Mouse (Mus musculus): ENCODE data around the gene Atp8b5. TPM values are rescaled to one million over a fixed set of nuclear protein-coding genes. Genes with fewer than 3 reads are reported as not detected.

Gene Atp8b5
- polyA plus RNA-seq, 1 experiment = 0.36 TPM

DNA sequence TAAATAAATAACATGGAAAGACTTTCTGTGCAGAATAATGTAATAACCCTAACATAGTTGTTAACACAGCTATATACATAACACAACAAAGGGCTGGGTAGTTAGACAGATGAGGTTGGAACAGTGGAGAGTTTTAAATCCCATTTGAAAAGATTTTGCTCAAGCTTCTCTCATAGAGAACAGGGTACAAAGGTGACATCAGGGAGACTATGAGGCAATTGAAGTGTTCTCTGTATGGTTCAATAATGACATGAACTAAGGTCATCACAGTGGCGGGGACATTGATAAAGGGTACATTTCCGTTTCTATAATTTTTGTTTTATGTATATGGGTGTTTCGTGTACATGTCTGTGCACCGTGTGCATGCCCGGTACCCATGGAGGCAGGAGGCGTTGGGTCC lies 112.6 kb downstream of the Atp8b5 start:
- TF ChIP-seq CTCF (IDR thresholded peaks at IDR 0.05; ENCODE audit: borderline replicate concordance, control insufficient read depth, extremely low read depth, insufficient read depth, low read length, poor library complexity) (no peak), POLR2A (IDR thresholded peaks at IDR 0.05; ENCODE audit: control insufficient read depth, extremely low read depth, insufficient read depth, low read length, poor library complexity) (no peak)
- Histone ChIP-seq H3K27me3 (ENCODE audit: control insufficient read depth, insufficient read depth, low read length) (no peaks in the 10 kb centered on the region; the same call in 1 of the 2 replicates), H3K4me1 (replicated peaks; ENCODE audit: control insufficient read depth, insufficient read depth, low read length) (peaks cover 5% of the 10 kb centered on the region; the same call in 1 of the 2 replicates), H3K4me3 (ENCODE audit: control insufficient read depth, insufficient read depth, low read length) (no peak overlapping the region), H3K27ac (ENCODE audit: control insufficient read depth, insufficient read depth, low read length) (no peak overlapping the region), H3K36me3 (ENCODE audit: control insufficient read depth, insufficient read depth, low read length) (no peaks in the 10 kb centered on the region)
- DNase-seq = no peak
- 94% methylated on average over 6 of the region's 6 CpGs for WGBS

DNA sequence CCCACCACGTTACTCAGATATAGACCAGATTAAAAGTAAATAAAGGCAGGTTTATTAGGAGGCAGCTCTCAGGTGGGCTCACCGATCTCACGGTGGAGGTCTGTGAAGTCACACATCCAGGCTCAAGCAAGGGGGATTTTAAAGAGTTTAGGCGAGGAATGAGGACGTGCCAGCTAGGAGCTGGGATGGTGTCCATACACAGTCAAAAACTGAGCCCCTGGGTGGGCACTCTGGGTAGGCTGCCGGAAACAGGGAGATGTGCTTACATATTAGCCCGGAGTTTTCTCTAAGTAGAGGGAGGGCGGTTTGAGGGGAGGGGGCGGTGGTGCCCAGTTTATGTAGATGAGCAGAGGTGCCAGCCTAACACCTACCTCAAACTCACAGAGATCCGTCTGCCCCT lies 114.0 kb downstream of the Atp8b5 start:
- peaks cover 5% of the 10 kb centered on the region; the same call in 1 of the 2 replicates for H3K4me1 ChIP-seq (replicated peaks; ENCODE audit: control insufficient read depth, insufficient read depth, low read length)
- no peak for DNase-seq
- WGBS = 64% methylated on average over 10 of the region's 10 CpGs
- no peak overlapping the region for H3K4me3 ChIP-seq (ENCODE audit: control insufficient read depth, insufficient read depth, low read length)
- H3K27ac ChIP-seq (ENCODE audit: control insufficient read depth, insufficient read depth, low read length) = no peak overlapping the region
- no peaks in the 10 kb centered on the region for H3K36me3 ChIP-seq (ENCODE audit: control insufficient read depth, insufficient read depth, low read length)
- TF ChIP-seq CTCF (IDR thresholded peaks at IDR 0.05; ENCODE audit: borderline replicate concordance, control insufficient read depth, extremely low read depth, insufficient read depth, low read length, poor library complexity) (no peak), POLR2A (IDR thresholded peaks at IDR 0.05; ENCODE audit: control insufficient read depth, extremely low read depth, insufficient read depth, low read length, poor library complexity) (no peak)
- no peaks in the 10 kb centered on the region; the same call in 1 of the 2 replicates for H3K27me3 ChIP-seq (ENCODE audit: control insufficient read depth, insufficient read depth, low read length)

DNA sequence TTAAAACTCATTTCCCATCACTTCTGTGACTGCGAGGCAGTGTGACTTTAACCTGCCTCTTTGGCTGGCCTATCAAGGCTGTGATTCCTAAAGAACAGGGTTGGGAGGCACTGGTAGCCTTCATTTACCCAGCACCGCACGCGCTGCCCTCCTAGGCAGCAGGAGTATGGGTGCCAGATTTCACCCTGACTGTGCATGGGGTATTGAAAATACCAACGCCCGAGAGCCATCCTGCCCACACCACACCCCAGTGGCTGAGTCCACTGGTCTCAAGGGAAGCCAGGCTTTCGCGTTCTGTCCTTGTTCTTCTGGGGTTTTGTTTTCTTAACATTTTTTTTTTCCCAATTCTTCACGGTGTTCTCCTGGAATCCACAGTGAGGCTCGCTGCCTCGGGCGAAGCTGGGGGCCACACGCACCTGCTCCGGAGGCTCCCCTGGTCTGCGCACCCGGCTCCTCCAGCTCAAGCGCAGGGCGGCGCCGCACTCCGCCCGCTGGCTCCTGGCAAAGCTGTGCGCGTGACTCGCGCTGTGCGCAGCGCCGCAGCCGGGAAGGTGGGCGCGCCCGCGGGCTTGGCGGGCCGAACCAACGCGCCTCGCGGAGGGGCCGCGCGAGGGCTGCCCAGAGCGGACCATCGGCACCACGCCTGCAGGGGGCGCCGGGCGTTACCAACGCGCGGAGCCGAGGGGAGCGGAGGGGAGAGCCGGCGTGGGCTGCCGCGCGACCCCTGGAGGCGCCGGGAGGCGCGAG lies 114.6 kb downstream of the Atp8b5 start, which contains the start of gene Rusc2:
Rusc2 (plus strand) TSS at position 572 of the 747 bp plus-strand sequence.
- no peaks in the 10 kb centered on the region for H3K36me3 ChIP-seq (ENCODE audit: control insufficient read depth, insufficient read depth, low read length)
- 1% methylated on average over 63 of the region's 63 CpGs for WGBS
- H3K27ac ChIP-seq (ENCODE audit: control insufficient read depth, insufficient read depth, low read length) = no peak within 1 kb of the TSS
- H3K4me3 ChIP-seq (ENCODE audit: control insufficient read depth, insufficient read depth, low read length) = peak within 1 kb of the TSS; percentile 11
- H3K27me3 ChIP-seq (ENCODE audit: control insufficient read depth, insufficient read depth, low read length) = no peaks in the 10 kb centered on the region; the same call in 1 of the 2 replicates
- H3K4me1 ChIP-seq (replicated peaks; ENCODE audit: control insufficient read depth, insufficient read depth, low read length) = peaks cover 5% of the 10 kb centered on the region; the same call in 1 of the 2 replicates
- peak; percentile 68 for DNase-seq
- TF ChIP-seq CTCF (IDR thresholded peaks at IDR 0.05; ENCODE audit: borderline replicate concordance, control insufficient read depth, extremely low read depth, insufficient read depth, low read length, poor library complexity) = peak; percentile 69; the same call in 1 of the 2 replicates
- TF ChIP-seq POLR2A (IDR thresholded peaks at IDR 0.05; ENCODE audit: control insufficient read depth, extremely low read depth, insufficient read depth, low read length, poor library complexity) = no peak

DNA sequence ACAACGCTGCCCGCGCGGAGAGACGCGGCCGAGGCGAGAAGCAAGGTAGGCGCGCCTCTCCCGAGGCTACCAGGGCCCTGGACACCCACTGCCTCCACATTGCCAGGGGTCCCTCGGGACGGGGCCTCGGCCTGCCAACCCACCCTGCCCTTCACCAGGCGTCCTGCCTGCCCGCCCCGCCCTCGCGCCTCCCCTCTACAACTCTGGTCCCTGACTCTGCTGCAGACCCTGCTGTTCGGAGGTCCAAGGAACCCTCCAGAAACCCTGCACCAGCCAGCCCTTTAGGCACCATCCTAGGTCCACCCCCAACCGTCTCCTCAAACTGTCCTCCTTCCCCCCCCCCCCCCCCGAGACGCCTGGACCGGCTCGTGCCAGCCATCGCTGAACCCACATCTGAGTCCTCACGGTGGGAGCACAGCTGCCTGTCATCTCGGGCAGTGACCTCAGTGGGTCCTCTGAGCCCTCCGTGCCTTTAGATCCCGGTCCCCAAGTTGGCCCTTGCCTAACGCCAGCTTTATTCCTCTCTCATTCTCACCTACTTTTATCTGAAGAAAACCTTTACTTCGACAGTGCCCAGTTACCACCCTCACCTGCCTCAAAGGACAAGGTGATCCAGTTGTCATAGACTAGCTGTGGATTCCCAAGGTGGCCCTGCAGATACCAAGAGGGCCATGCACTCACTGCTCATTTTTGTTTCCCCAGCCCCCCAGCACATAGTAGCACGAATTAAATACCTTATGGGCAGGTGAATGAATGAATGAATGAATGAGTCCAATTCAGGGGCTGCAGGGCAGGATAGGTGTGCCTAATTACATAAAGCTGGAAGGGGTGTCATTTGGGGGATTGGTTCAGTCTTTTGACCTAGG lies 115.4 kb downstream of the Atp8b5 start:
- TF ChIP-seq POLR2A (IDR thresholded peaks at IDR 0.05; ENCODE audit: control insufficient read depth, extremely low read depth, insufficient read depth, low read length, poor library complexity) = no peak
- no peak for TF ChIP-seq CTCF (IDR thresholded peaks at IDR 0.05; ENCODE audit: borderline replicate concordance, control insufficient read depth, extremely low read depth, insufficient read depth, low read length, poor library complexity)
- no peaks in the 10 kb centered on the region; the same call in 1 of the 2 replicates for H3K27me3 ChIP-seq (ENCODE audit: control insufficient read depth, insufficient read depth, low read length)
- no peak overlapping the region for H3K27ac ChIP-seq (ENCODE audit: control insufficient read depth, insufficient read depth, low read length)
- 13% methylated on average over 32 of the region's 33 CpGs for WGBS
- peak overlapping the region; percentile 11 for H3K4me3 ChIP-seq (ENCODE audit: control insufficient read depth, insufficient read depth, low read length)
- H3K4me1 ChIP-seq (replicated peaks; ENCODE audit: control insufficient read depth, insufficient read depth, low read length) = peaks cover 5% of the 10 kb centered on the region; the same call in 1 of the 2 replicates
- no peaks in the 10 kb centered on the region for H3K36me3 ChIP-seq (ENCODE audit: control insufficient read depth, insufficient read depth, low read length)
- DNase-seq = no peak

DNA sequence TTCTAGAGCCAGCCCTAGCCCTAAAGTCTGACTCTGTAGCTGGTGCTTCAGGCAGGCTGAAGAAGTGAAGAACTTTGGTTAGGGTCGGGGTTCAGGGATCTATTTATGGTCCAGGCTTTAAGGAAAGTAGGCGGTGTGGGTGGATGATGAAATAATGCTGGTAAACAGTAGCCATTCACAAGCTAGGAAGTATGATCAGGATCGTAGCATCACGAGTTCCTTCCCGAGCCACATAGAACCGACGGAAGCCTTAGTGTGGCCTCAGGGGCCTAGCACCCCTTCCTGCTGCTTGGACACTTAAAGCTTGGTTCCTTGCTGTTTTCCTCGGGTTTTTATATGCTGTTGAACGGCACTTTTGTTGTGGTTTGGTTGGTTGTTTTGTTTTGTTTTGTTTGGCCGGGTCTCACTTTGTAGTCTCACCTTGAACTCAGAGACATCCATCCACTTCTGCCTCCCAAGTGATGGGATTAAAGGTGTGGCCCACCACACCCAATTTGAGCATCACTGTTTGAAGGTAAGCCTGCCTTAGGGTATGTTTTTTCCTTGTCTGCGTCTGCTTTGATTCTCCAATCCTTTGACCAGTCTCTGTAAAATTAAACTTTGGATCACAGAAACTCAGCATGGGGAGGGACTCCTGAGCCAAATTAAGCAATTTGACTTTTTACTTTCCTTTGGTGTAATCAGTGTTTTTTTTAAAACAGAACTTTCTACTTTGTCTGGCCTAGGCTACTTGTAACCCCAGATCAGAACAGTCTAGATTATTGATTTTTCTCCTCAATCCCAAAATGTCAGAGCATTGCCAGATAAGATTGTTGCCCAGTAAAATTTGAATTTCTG lies 116.5 kb downstream of the Atp8b5 start:
- TF ChIP-seq POLR2A (IDR thresholded peaks at IDR 0.05; ENCODE audit: control insufficient read depth, extremely low read depth, insufficient read depth, low read length, poor library complexity) (no peak), CTCF (IDR thresholded peaks at IDR 0.05; ENCODE audit: borderline replicate concordance, control insufficient read depth, extremely low read depth, insufficient read depth, low read length, poor library complexity) (no peak)
- H3K27me3 ChIP-seq (ENCODE audit: control insufficient read depth, insufficient read depth, low read length) = no peaks in the 10 kb centered on the region; the same call in 1 of the 2 replicates
- DNase-seq = no peak
- H3K36me3 ChIP-seq (ENCODE audit: control insufficient read depth, insufficient read depth, low read length) = no peaks in the 10 kb centered on the region
- no peak overlapping the region for H3K4me3 ChIP-seq (ENCODE audit: control insufficient read depth, insufficient read depth, low read length)
- 80% methylated on average over 11 of the region's 11 CpGs for WGBS
- H3K27ac ChIP-seq (ENCODE audit: control insufficient read depth, insufficient read depth, low read length) = no peak overlapping the region
- peaks cover 5% of the 10 kb centered on the region; the same call in 1 of the 2 replicates for H3K4me1 ChIP-seq (replicated peaks; ENCODE audit: control insufficient read depth, insufficient read depth, low read length)

Measured in thymus, adult 2 months (tissue).